Mouse (Mus musculus): ENCODE results near the gene Atoh8.

Gene Atoh8

GRCm38 (mm10) chr6:72235098-72235806 lies at the start of gene Atoh8:
Gene Atoh8, minus strand, starts transcription at chr6:72235577.
- DNase-seq (ENCODE audit: low spot score): peak; percentile 72

- DNase-seq (ENCODE audit: low spot score): peak; percentile 80
Observed at GRCm38 (mm10) chr6:72283914-72284313, 48.5 kb upstream of the Atoh8 start.

GRCm38 (mm10) chr6:72280410-72280998 lies 45.1 kb upstream of the Atoh8 start:
- DNase-seq (ENCODE audit: low spot score): no peak

- no peak for DNase-seq (ENCODE audit: low spot score)
Observed at GRCm38 (mm10) chr6:72279505-72279904, 44.1 kb upstream of the Atoh8 start.

GRCm38 (mm10) chr6:72278835-72279234 lies 43.5 kb upstream of the Atoh8 start:
- no peak for DNase-seq (ENCODE audit: low spot score)

- no peak for DNase-seq (ENCODE audit: low spot score)
Observed at GRCm38 (mm10) chr6:72277508-72278166, 42.3 kb upstream of the Atoh8 start.

GRCm38 (mm10) chr6:72276972-72277441 lies 41.6 kb upstream of the Atoh8 start:
- no peak for DNase-seq (ENCODE audit: low spot score)

- DNase-seq (ENCODE audit: low spot score): no peak
Observed at GRCm38 (mm10) chr6:72276141-72276540, 40.8 kb upstream of the Atoh8 start.

- DNase-seq (ENCODE audit: low spot score): no peak
Observed at GRCm38 (mm10) chr6:72275527-72275926, 40.1 kb upstream of the Atoh8 start.

- DNase-seq (ENCODE audit: low spot score): no peak
Observed at GRCm38 (mm10) chr6:72273153-72273552, 37.8 kb upstream of the Atoh8 start.

GRCm38 (mm10) chr6:72272161-72272696 lies 36.9 kb upstream of the Atoh8 start:
- DNase-seq (ENCODE audit: low spot score): no peak

GRCm38 (mm10) chr6:72270952-72271519 lies 35.7 kb upstream of the Atoh8 start:
- no peak for DNase-seq (ENCODE audit: low spot score)

- DNase-seq (ENCODE audit: low spot score): no peak
Observed at GRCm38 (mm10) chr6:72270258-72270657, 34.9 kb upstream of the Atoh8 start.

GRCm38 (mm10) chr6:72268149-72268847 lies 32.9 kb upstream of the Atoh8 start:
- no peak for DNase-seq (ENCODE audit: low spot score)

GRCm38 (mm10) chr6:72265664-72266063 lies 30.3 kb upstream of the Atoh8 start:
- DNase-seq (ENCODE audit: low spot score): no peak

GRCm38 (mm10) chr6:72263679-72264265 lies 28.4 kb upstream of the Atoh8 start:
- no peak for DNase-seq (ENCODE audit: low spot score)

GRCm38 (mm10) chr6:72261683-72262320 lies 26.4 kb upstream of the Atoh8 start:
- DNase-seq (ENCODE audit: low spot score): no peak

GRCm38 (mm10) chr6:72260981-72261682 lies 25.8 kb upstream of the Atoh8 start:
- DNase-seq (ENCODE audit: low spot score): peak; percentile 98

GRCm38 (mm10) chr6:72259474-72259873 lies 24.1 kb upstream of the Atoh8 start:
- DNase-seq (ENCODE audit: low spot score): no peak

- no peak for DNase-seq (ENCODE audit: low spot score)
Observed at GRCm38 (mm10) chr6:72255294-72255693, 19.9 kb upstream of the Atoh8 start.
